Mouse (Mus musculus) thymus, adult 2 months (tissue): ENCODE results near the gene Skint3. TPM values are rescaled to one million over a fixed set of nuclear protein-coding genes. Genes with fewer than 3 reads are reported as not detected.

ENCODE experiments used
- DNase-seq: peaks from one replicate; pipeline ENCODE4 v3.0.0; 2021
- H3K27ac ChIP-seq: fragments of 200-500 bp; 2 replicates; pipeline ENCODE4 v1.5.1; 2012; ENCODE audit warnings: low read length, control low read depth; ENCODE audit not compliant: control insufficient read depth, insufficient read depth
- H3K27me3 ChIP-seq: fragments of 200-500 bp; 2 replicates; pipeline ENCODE4 v1.6.1; 2012; ENCODE audit warnings: mild to moderate bottlenecking, low read length, moderate library complexity, mixed read lengths; ENCODE audit not compliant: control insufficient read depth, insufficient read depth
- H3K36me3 ChIP-seq: fragments of 200-500 bp; 2 replicates; pipeline ENCODE4 v1.6.1; 2012; ENCODE audit warnings: mild to moderate bottlenecking, low read length, moderate library complexity; ENCODE audit not compliant: control insufficient read depth, insufficient read depth
- H3K4me1 ChIP-seq: fragments of 200-500 bp; replicated peaks from 2 replicates; pipeline ENCODE4 v1.6.1; 2012; ENCODE audit warnings: low read length; ENCODE audit not compliant: control insufficient read depth, insufficient read depth
- H3K4me3 ChIP-seq: fragments of 200-500 bp; 2 replicates; pipeline ENCODE4 v1.5.1; 2012; ENCODE audit warnings: mild to moderate bottlenecking, low read length, control low read depth, moderate library complexity; ENCODE audit not compliant: control insufficient read depth, insufficient read depth
- CTCF ChIP-seq: fragments of 200-500 bp; IDR thresholded peaks from 2 replicates; pipeline ENCODE4 v1.5.1; 2012; ENCODE audit warnings: mild to moderate bottlenecking, control low read depth, low read length, moderate library complexity, borderline replicate concordance; ENCODE audit not compliant: control insufficient read depth, poor library complexity, insufficient read depth; ENCODE audit errors: extremely low read depth
- POLR2A ChIP-seq: fragments of 200-500 bp; IDR thresholded peaks from 2 replicates; pipeline ENCODE4 v1.6.1; 2012; ENCODE audit warnings: mild to moderate bottlenecking, low read length, control low read depth, moderate library complexity; ENCODE audit not compliant: control insufficient read depth, poor library complexity, insufficient read depth; ENCODE audit errors: extremely low read depth
- WGBS: fragments of 180-500 bp; shearing (Covaris S2); methylation state at CpG from one replicate; pipeline ENCODE4 v1.1.7; 2018; 5-methylcytosine and 5-hydroxymethylcytosine counted together
- polyA plus RNA-seq: library from polyadenylated mRNA; depleted of rRNA; stranded (reverse); fragments of >200 nt; gene quantifications from 2 replicates; pipeline ENCODE4 v1.2.3, GENCODE M21; 2012; rRNA removed

Skint3 gene
- polyA plus RNA-seq: 0.57 and 0.98 TPM in 2 replicates

GRCm38 (mm10) chr4:112231945-112232344 is at the start of gene Skint3:
TSS of gene Skint3 (plus strand) at chr4:112232245.
- Histone ChIP-seq H3K4me1 (no peaks in the 10 kb centered on the region), H3K4me3 (no peak within 1 kb of the TSS), H3K27ac (no peak within 1 kb of the TSS), H3K36me3 (no peaks in the 10 kb centered on the region), H3K27me3 (no peaks in the 10 kb centered on the region)
- TF ChIP-seq POLR2A (no peak), CTCF (no peak)
- no peak for DNase-seq
- WGBS: 92% methylated on average over 1 of the region's 1 CpGs

- 24% methylated on average over 1 of the region's 1 CpGs for WGBS
- DNase-seq: no peak
- H3K4me3 ChIP-seq: no peak overlapping the region
- no peaks in the 10 kb centered on the region for H3K4me1 ChIP-seq
- no peaks in the 10 kb centered on the region for H3K36me3 ChIP-seq
- H3K27ac ChIP-seq: no peak overlapping the region
- no peak for TF ChIP-seq POLR2A
- TF ChIP-seq CTCF: no peak
- no peaks in the 10 kb centered on the region for H3K27me3 ChIP-seq
Observed at GRCm38 (mm10) chr4:112243416-112243815, 11.4 kb downstream of the Skint3 start.

GRCm38 (mm10) chr4:112243951-112244350 is 11.9 kb downstream of the Skint3 start:
- Histone ChIP-seq H3K27me3 (no peaks in the 10 kb centered on the region), H3K27ac (no peak overlapping the region), H3K4me1 (no peaks in the 10 kb centered on the region), H3K36me3 (no peaks in the 10 kb centered on the region), H3K4me3 (no peak overlapping the region)
- DNase-seq: no peak
- TF ChIP-seq CTCF (no peak), POLR2A (no peak)
- WGBS: 97% methylated on average over 3 of the region's 3 CpGs

GRCm38 (mm10) chr4:112256022-112256421 is 24.0 kb downstream of the Skint3 start:
- H3K4me1 ChIP-seq: no peaks in the 10 kb centered on the region
- H3K4me3 ChIP-seq: no peak overlapping the region
- no peak for DNase-seq
- no peak overlapping the region for H3K27ac ChIP-seq
- WGBS: 85% methylated on average over 5 of the region's 5 CpGs
- H3K36me3 ChIP-seq: no peaks in the 10 kb centered on the region
- H3K27me3 ChIP-seq: no peaks in the 10 kb centered on the region
- TF ChIP-seq CTCF: no peak
- no peak for TF ChIP-seq POLR2A

GRCm38 (mm10) chr4:112287178-112287974 is 55.3 kb downstream of the Skint3 start:
- H3K36me3 ChIP-seq: no peaks in the 10 kb centered on the region
- no peak overlapping the region for H3K27ac ChIP-seq
- no peaks in the 10 kb centered on the region for H3K27me3 ChIP-seq
- no peak overlapping the region for H3K4me3 ChIP-seq
- DNase-seq: no peak
- H3K4me1 ChIP-seq: no peaks in the 10 kb centered on the region
- TF ChIP-seq CTCF (no peak), POLR2A (no peak)
- WGBS: 89% methylated on average over 12 of the region's 12 CpGs

- DNase-seq: no peak
- Histone ChIP-seq H3K4me3 (no peak overlapping the region), H3K27me3 (no peaks in the 10 kb centered on the region), H3K4me1 (no peaks in the 10 kb centered on the region), H3K27ac (no peak overlapping the region), H3K36me3 (no peaks in the 10 kb centered on the region)
- no peak for TF ChIP-seq CTCF
- no peak for TF ChIP-seq POLR2A
- 16% methylated on average over 4 of the region's 4 CpGs for WGBS
Observed at GRCm38 (mm10) chr4:112288396-112288795, 56.4 kb downstream of the Skint3 start.
